Mouse (Mus musculus): ENCODE data around the gene Gm1979. TPM values are rescaled to one million over a fixed set of nuclear protein-coding genes. Genes with fewer than 3 reads are reported as not detected.
"Not testable (repeated sequence)": the region's sequence is repeated elsewhere in the genome, so short reads cannot be mapped to it uniquely, and the experiment has no call there.

The Gm1979 gene
- not detected in 2 replicates for polyA plus RNA-seq (2012; ENCODE audit: insufficient read depth, insufficient read length, missing spikeins)

GRCm38 (mm10) chr5:26004698-26005097, at the start of gene Gm1979:
Gene Gm1979 (minus strand): TSS chr5:26004798.
- H3K4me1 ChIP-seq (ENCODE audit: control insufficient read depth, insufficient read depth, low read length); H3K27ac ChIP-seq (ENCODE audit: insufficient read depth, low read depth, low read length); H3K4me3 ChIP-seq (ENCODE audit: insufficient read depth, low read length): not testable (repeated sequence)

DNA sequence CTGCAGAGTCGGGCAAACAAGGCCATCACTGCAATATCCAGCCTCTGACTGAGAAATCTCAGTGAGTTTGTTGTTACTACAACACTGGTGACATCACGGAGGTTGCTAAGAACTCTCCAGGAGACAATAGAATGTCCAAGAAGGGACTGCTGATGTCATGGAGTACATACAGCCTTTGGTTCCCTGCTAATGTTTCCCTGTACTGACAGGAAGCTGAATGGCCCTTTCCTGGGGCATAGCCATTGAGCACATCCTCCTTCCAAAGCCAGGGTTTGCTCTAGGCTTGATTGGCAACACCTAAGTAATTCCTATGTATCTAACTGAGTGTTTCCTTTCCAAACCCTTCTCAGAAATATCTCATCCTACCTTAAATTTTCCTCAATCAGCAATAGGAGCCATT, 34.9 kb upstream of the Gm1979 start, which contains the start of gene Speer4a:
TSS of gene Speer4a (minus strand) at position 101 of the 400 bp plus-strand sequence.
- not testable (repeated sequence) for H3K27ac ChIP-seq (ENCODE audit: insufficient read depth, low read depth, low read length); H3K4me1 ChIP-seq (ENCODE audit: control insufficient read depth, insufficient read depth, low read length); H3K4me3 ChIP-seq (ENCODE audit: insufficient read depth, low read length)

GRCm38 (mm10) chr5:26022816-26023215, 18.2 kb upstream of the Gm1979 start, which contains the start of gene Gm5862:
Gene Gm5862 (minus strand): TSS chr5:26022916.
- H3K4me3 ChIP-seq (ENCODE audit: insufficient read depth, low read length); H3K27ac ChIP-seq (ENCODE audit: insufficient read depth, low read depth, low read length); H3K4me1 ChIP-seq (ENCODE audit: control insufficient read depth, insufficient read depth, low read length): not testable (repeated sequence)

GRCm38 (mm10) chr5:26007697-26008096, 3.1 kb upstream of the Gm1979 start:
- not testable (repeated sequence) for H3K4me3 ChIP-seq (ENCODE audit: insufficient read depth, low read length)

DNA sequence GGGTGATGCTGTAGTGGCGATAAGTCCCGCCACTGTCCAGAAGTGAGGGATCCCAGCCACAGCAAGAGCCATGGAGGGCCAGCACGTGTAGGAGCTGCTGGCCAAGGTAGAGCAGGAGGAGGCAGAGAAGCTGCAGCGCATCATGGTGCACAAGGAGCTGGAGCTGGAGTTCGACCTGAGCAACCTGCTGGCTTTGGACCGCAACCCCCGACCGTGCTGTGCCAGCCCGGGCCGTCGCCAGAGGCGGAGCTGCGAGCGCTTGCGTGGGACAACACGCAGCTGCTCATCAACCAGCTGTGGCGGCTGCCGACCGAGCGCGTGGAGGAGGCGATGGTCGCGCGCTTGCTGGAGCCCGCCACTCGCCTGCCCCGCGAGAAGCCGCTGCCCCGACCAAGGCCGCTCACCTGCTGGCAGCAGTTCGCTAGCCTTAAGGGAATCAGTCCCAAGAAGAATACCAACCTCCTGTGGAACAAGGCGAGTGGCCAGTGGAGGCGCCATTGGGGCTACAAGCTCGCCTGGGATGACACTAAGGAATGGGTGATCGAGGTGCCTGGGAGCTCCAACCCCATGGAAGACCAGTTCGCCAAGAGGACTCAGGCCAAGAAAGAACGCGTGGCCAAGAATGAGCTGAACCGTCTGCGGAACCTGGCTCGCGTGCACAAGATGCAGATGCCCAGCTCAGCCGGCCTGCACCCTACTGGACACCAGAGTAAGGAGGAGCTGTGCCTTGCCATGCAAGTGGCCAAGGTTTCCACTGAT, 2.5 kb upstream of the Gm1979 start:
- H3K27ac ChIP-seq (ENCODE audit: insufficient read depth, low read depth, low read length); H3K4me1 ChIP-seq (ENCODE audit: control insufficient read depth, insufficient read depth, low read length); H3K4me3 ChIP-seq (ENCODE audit: insufficient read depth, low read length): not testable (repeated sequence)

More at GRCm38 (mm10) chr5:26007697-26008096, 3.1 kb upstream of the Gm1979 start:
- H3K4me1 ChIP-seq (ENCODE audit: control insufficient read depth, insufficient read depth, low read length); H3K27ac ChIP-seq (ENCODE audit: insufficient read depth, low read depth, low read length): not testable (repeated sequence)

GRCm38 (mm10) chr5:25988550-25988949, 16.0 kb downstream of the Gm1979 start, which contains the start of gene Gm21698:
Gene Gm21698 (minus strand): TSS chr5:25988650.
- not testable (repeated sequence) for H3K27ac ChIP-seq (ENCODE audit: insufficient read depth, low read depth, low read length); H3K4me3 ChIP-seq (ENCODE audit: insufficient read depth, low read length); H3K4me1 ChIP-seq (ENCODE audit: control insufficient read depth, insufficient read depth, low read length)

GRCm38 (mm10) chr5:25972563-25972962, 32.0 kb downstream of the Gm1979 start, which contains the start of gene Gm21680:
Gene Gm21680 (minus strand): TSS chr5:25972663.
- H3K4me3 ChIP-seq (ENCODE audit: insufficient read depth, low read length); H3K4me1 ChIP-seq (ENCODE audit: control insufficient read depth, insufficient read depth, low read length): not testable (repeated sequence)

DNA sequence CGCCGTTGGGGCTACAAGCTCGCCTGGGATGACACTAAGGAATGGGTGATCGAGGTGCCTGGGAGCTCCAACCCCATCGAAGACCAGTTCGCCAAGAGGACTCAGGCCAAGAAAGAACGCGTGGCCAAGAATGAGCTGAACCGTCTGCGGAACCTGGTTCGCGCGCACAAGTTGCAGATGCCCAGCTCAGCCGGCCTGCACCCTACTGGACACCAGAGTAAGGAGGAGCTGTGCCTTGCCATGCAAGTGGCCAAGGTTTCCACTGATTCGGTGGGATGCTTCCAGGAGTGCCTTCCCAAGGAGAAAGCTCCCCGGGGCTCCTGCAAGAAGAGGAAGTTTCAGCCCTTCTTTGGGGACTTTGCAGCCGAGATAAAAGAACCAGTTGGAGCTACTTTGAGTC, 47.5 kb downstream of the Gm1979 start:
- not testable (repeated sequence) for H3K27ac ChIP-seq (ENCODE audit: insufficient read depth, low read depth, low read length); H3K4me1 ChIP-seq (ENCODE audit: control insufficient read depth, insufficient read depth, low read length)

More at GRCm38 (mm10) chr5:25972563-25972962, 32.0 kb downstream of the Gm1979 start, which contains the start of gene Gm21680:
- not testable (repeated sequence) for H3K27ac ChIP-seq (ENCODE audit: insufficient read depth, low read depth, low read length)

GRCm38 (mm10) chr5:25956611-25957010, 48.0 kb downstream of the Gm1979 start:
- not testable (repeated sequence) for H3K27ac ChIP-seq (ENCODE audit: insufficient read depth, low read depth, low read length); H3K4me1 ChIP-seq (ENCODE audit: control insufficient read depth, insufficient read depth, low read length); H3K4me3 ChIP-seq (ENCODE audit: insufficient read depth, low read length)

More for the DNA sequence above, 47.5 kb downstream of the Gm1979 start:
- H3K4me3 ChIP-seq (ENCODE audit: insufficient read depth, low read length) = not testable (repeated sequence)

DNA sequence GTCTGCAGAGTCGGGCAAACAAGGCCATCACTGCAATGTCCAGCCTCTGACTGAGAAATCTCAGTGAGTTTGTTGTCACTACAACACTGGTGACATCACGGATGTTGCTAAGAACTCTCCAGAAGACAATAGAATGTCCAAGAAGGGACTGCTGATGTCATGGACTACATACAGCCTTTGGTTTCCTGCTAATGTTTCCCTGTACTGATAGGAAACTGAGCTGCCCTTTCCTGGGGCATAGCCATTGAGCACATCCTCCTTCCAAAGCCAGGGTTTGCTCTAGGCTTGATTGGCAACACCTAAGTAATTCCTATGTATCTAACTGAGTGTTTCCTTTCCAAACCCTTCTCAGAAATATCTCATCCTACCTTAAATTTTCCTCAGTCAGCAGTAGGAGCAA, 50.3 kb downstream of the Gm1979 start, which contains the start of gene Gm21671:
TSS of gene Gm21671 (minus strand) at position 101 of the 400 bp plus-strand sequence.
- H3K27ac ChIP-seq (ENCODE audit: insufficient read depth, low read depth, low read length); H3K4me1 ChIP-seq (ENCODE audit: control insufficient read depth, insufficient read depth, low read length); H3K4me3 ChIP-seq (ENCODE audit: insufficient read depth, low read length): not testable (repeated sequence)

Other genes with a start within 250 kb of the Gm1979 start
- gene Actr3b, start 244.8 kb downstream of the Gm1979 start, polyA plus RNA-seq (2012; ENCODE audit: insufficient read depth, insufficient read length, missing spikeins) = not detected in 2 replicates
- gene Gm21663, start 62.4 kb downstream of the Gm1979 start, polyA plus RNA-seq (2012; ENCODE audit: insufficient read depth, insufficient read length, missing spikeins) = not detected in 2 replicates
- gene Gm21671, start 50.4 kb downstream of the Gm1979 start, polyA plus RNA-seq (2012; ENCODE audit: insufficient read depth, insufficient read length, missing spikeins) = not detected in 2 replicates
- gene Gm21680, start 32.1 kb downstream of the Gm1979 start, polyA plus RNA-seq (2012; ENCODE audit: insufficient read depth, insufficient read length, missing spikeins) = not detected in 2 replicates
- gene Gm21698, start 16.1 kb downstream of the Gm1979 start, polyA plus RNA-seq (2012; ENCODE audit: insufficient read depth, insufficient read length, missing spikeins) = 0.44 TPM in 1 of 2 replicates, not detected in the other
- gene Gm5862, start 18.1 kb upstream of the Gm1979 start, polyA plus RNA-seq (2012; ENCODE audit: insufficient read depth, insufficient read length, missing spikeins) = not detected in 2 replicates
- gene Speer4a, start 34.8 kb upstream of the Gm1979 start, polyA plus RNA-seq (2012; ENCODE audit: insufficient read depth, insufficient read length, missing spikeins) = not detected in 2 replicates
- gene Gm7347, start 53.8 kb upstream of the Gm1979 start, polyA plus RNA-seq (2012; ENCODE audit: insufficient read depth, insufficient read length, missing spikeins) = not detected in 2 replicates
- not detected in 2 replicates for gene Gm10471, start 84.5 kb upstream of the Gm1979 start, polyA plus RNA-seq (2012; ENCODE audit: insufficient read depth, insufficient read length, missing spikeins)
- not detected in 2 replicates for gene 5031410I06Rik, start 100.6 kb upstream of the Gm1979 start, polyA plus RNA-seq (2012; ENCODE audit: insufficient read depth, insufficient read length, missing spikeins)
- not detected in 2 replicates for gene Gm10220, start 116.6 kb upstream of the Gm1979 start, polyA plus RNA-seq (2012; ENCODE audit: insufficient read depth, insufficient read length, missing spikeins)